Mouse (Mus musculus) urinary bladder, postnatal 10 days (tissue): Measurements from ENCODE around the gene Pnldc1.
"Not testable (repeated sequence)": the region's sequence is repeated elsewhere in the genome, so short reads cannot be mapped to it uniquely, and the experiment has no call there.

Experiments
- DNase-seq: peaks from one replicate; pipeline ENCODE4 v3.0.0; 2022; ENCODE audit warnings: low spot score

Pnldc1 gene

DNA sequence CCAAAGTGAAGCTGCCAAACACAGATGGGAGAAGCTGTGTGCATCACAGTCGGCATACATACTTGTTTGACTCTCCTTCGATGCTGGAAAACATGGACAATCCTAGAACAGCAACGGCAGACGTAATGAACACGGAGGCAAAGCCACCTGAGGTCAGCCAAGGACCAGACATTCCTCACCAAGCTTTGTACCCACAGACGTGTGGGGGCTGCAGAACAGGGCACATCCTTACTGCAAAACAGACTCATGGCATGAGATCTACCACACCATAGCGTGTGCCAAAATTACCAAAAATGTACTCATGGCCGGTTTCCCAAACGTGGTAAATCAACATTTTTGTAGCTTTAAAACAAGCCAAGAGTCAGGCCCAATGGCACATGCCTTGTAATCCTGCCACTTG, 3.6 kb downstream of the Pnldc1 start:
- no peak for DNase-seq

DNA sequence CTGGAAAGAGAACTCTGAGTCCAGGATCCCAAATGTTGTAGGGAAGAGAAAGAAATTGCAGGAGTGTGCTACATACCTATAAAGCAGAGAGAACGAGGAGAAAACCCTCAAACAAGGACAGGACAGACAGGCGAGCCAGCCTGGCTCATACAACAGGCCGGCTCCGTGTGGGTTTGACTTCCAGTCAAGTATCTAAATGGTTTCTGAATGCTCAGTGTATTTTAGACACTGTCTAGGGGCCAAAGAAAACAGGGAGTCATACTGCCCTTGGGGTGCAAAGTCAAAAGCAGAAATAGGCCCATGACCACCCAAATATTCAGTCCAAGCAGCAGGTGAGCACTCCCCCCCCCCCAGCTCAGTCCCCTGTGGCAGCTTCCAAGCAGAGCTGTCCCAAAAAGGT, 4.2 kb downstream of the Pnldc1 start:
- DNase-seq: no peak

GRCm38 (mm10) chr17:12904349-12904748, 5.7 kb downstream of the Pnldc1 start:
- DNase-seq: no peak

- DNase-seq: no peak
These were observed 6.4 kb downstream of the Pnldc1 start for GRCm38 (mm10) chr17:12903372-12904333.

DNA sequence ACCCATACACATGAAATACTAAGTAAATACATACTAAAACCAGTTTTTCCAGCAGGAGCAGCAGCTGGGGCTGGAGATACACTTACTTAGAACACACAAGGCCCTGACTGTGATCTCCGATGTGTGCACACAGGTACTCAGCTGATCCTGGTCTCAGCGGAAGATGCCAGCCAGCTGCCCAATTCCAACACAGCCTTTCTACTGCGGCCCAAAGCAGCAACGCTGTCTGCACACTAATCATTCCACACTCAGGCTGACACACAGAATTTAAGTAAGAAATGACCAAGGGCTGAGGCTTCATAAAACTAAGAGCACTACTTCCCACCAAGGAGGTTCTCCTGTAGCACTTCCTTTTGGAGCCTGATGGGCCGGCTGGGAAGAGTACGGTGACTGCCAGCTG, 7.7 kb downstream of the Pnldc1 start:
- no peak for DNase-seq

- not testable (repeated sequence) for DNase-seq
These were observed 11.4 kb downstream of the Pnldc1 start for GRCm38 (mm10) chr17:12898607-12899006.

- DNase-seq: no peak
These were observed 12.4 kb downstream of the Pnldc1 start for GRCm38 (mm10) chr17:12897674-12898073.

- DNase-seq: no peak
These were observed 18.0 kb downstream of the Pnldc1 start for GRCm38 (mm10) chr17:12892033-12892432.

- no peak for DNase-seq
These were observed 19.0 kb downstream of the Pnldc1 start for GRCm38 (mm10) chr17:12891054-12891453.

- no peak for DNase-seq
These were observed 22.8 kb downstream of the Pnldc1 start for GRCm38 (mm10) chr17:12887021-12887775.

DNA sequence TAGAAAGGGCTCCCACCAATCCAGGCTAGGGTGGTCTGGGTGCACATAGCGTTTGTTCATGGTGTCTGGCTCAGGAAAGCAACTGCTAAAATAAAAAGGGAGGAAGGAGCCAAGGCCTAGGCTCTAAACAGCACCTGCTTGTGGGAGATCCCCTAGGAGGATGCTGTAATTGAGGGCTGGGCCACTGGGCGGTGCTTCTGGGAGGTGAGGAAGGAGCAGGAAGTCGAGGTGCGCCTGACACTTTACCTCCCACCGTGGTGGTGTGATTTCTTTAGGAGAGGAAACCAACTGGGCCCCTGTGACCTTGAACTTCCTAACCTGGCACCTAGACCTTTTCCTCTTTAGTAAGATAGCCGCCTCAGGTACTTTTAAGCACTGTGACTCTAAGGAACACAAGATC, 23.4 kb downstream of the Pnldc1 start:
- DNase-seq: no peak

GRCm38 (mm10) chr17:12881216-12881615, 28.8 kb downstream of the Pnldc1 start:
- DNase-seq: no peak

DNA sequence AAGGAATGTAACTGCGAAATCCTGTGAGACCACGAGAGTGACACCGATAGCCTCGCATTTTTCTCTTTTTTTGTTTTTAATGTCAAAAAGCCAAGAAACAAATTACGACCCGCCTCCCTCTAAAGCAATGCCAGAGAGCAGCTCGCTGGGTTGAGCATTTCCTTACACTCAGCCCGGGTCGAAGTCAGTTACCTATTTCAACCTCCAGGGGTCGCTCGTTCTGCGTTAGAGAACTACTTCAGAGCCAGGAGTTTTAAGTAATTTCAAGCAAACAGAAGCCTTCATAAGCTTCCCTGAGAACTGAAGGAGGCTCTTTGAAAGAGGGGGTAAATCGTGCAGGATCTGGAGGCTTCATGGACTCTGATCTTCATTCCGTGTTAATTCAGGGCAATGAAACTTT, 29.9 kb downstream of the Pnldc1 start:
- DNase-seq: peak; percentile 45

DNA sequence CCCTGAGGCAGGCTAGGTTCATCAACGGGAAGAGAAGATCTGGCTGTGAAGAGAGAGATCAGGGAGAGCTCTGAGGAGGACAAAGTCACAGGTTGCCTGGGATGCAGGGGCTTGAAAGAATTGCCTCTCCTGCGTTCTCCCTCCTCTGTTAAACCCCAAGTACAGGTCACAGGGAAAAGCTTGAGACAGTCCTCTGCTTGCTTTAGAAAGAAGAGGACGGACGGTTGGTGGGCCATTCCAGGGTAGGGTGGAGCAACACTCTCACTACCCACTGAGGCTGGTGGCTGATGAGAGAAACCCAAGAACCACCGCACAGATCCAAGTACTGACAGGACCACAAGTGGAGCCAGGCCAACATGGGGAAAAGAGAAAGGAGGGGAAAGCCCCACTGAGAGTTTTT, 34.3 kb downstream of the Pnldc1 start, which contains the start of gene Mrgprh:
Gene Mrgprh (plus strand): TSS at position 301 of the 400 bp plus-strand sequence.
- DNase-seq: no peak

DNA sequence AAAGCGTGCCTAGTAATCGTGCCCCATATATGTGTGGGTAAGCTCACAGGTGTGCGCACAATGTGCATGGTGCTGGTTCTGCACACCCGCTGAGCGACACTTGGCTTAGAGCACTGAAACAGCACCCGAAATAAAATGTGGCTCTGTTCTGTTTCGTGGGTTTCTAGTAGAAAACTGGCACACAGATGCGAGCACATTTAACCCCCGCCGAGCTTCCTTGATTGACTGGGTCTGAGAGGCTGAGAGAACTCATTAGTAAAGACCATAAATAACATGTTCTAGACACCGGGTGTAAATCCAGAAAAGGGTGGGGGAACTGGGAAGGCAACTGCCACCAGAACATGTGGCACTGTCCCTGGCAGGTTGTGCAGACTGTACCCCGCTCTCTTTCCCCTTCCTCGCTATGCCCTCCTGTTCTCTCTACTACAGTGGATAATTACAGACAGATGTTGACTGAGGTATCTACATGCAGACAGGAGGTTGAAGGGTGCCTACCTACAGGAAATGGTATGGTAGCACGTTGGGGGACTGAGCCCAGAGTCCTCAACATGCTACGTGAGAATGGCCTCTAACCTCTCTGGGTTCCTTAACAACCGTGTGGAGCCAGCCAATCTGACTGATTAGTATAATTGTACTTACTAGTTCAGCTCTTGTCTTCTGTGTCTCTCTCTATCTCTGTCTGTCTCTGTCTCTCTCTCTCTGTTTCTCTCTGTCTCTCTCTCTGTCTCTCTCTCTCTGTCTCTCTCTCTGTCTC, 37.6 kb downstream of the Pnldc1 start:
- no peak for DNase-seq

GRCm38 (mm10) chr17:12868640-12869039, 41.4 kb downstream of the Pnldc1 start:
- DNase-seq: no peak

DNA sequence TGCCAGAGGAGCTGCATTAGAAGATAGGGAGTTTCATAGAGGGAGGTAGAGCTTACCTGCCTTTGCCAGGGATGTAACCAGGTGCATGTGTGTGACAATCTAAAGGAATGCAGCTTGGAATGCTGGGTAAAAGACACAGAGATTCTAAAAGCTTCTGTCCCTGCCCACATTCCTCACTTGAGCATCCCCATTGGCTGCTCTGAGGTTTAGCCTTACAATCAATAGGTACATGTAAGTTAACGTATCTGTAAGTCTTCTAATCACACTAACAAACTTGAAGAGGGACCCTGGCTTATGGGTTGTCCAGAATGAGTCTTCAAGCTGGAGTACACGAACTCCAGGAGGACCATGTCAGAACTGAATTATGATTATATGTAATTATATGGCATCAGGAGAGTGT, 42.0 kb downstream of the Pnldc1 start, which contains the start of gene Mas1:
Gene Mas1 (minus strand): TSS at position 101 of the 400 bp plus-strand sequence.
- no peak for DNase-seq

DNA sequence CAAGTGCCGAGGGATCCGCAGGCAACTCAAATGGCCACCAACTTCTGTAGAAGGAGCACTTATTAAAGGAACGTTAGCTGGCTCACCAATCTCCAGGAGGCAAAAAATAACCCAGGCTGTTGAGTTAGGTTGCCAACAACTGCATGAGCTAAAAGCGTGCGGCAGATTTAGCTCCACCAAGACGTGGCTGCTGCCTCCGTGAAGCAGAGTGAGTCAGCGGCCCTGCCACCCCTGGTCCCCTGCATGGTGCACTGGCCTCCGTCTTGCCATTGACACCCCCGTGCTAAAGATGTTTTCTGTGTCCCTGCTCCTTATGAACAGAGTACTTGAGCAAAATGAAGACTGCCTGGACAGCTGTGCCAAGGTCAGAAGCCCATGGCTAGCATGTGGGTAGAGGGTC, 43.2 kb downstream of the Pnldc1 start:
- no peak for DNase-seq

GRCm38 (mm10) chr17:12865407-12865806, 44.6 kb downstream of the Pnldc1 start:
- no peak for DNase-seq

DNA sequence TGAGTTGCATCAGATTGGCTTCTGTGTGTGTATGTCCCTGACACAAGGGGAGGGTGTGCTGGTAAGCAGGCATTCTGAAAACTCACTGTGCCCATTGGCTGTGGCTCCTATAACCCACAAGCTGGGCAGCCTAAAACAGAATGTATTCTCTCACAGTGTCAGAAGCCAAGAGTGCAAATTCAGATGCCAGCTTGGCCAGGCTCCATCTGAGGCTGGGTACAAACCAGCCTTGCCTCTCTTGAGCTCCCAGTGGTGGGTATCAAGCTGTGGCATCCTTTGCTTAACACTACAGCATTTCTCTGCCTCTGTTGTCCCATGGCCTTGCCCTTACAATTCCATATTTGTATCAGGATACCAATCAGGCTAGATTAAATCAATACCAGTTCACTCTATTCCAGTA, 45.9 kb downstream of the Pnldc1 start:
- no peak for DNase-seq

GRCm38 (mm10) chr17:12859006-12859520, 51.0 kb downstream of the Pnldc1 start:
- DNase-seq: no peak

GRCm38 (mm10) chr17:12858072-12858471, 52.0 kb downstream of the Pnldc1 start:
- no peak for DNase-seq
